Mouse (Mus musculus) limb, embryonic 11.5 days (tissue): ENCODE data around the gene Gm14391. TPM values are rescaled to one million over a fixed set of nuclear protein-coding genes. Genes with fewer than 3 reads are reported as not detected.
"Not testable (repeated sequence)": the region's sequence is repeated elsewhere in the genome, so short reads cannot be mapped to it uniquely, and the experiment has no call there.

Source experiments
- ATAC-seq: fragments of 200-750 bp; cut with Nextera tagmentation; 2 replicates; pipeline ENCODE4 v1.8.0; 2017; ENCODE audit warnings: low read depth; ENCODE audit not compliant: insufficient number of reproducible peaks, low FRiP score, low TSS enrichment
- DNase-seq: peaks from one replicate; pipeline ENCODE4 v3.0.0-alpha.2; 2015; ENCODE audit warnings: low spot score
- H3K27ac ChIP-seq: fragments of 300-500 bp; sonication (generic); replicated peaks from 2 replicates; pipeline ENCODE4 v1.5.1; 2014; ENCODE audit warnings: low read depth, mild to moderate bottlenecking, low read length
- H3K27me3 ChIP-seq: fragments of 300-500 bp; sonication (generic); 2 replicates; pipeline ENCODE4 v1.6.1; 2014; ENCODE audit warnings: mild to moderate bottlenecking, low read length, mixed read lengths; ENCODE audit not compliant: control insufficient read depth, insufficient read depth
- H3K36me3 ChIP-seq: fragments of 300-500 bp; sonication (generic); 2 replicates; pipeline ENCODE4 v1.6.1; 2014; ENCODE audit warnings: mild to moderate bottlenecking, low read length, moderate library complexity, mixed read lengths; ENCODE audit not compliant: control insufficient read depth, insufficient read depth
- H3K4me1 ChIP-seq: fragments of 300-500 bp; sonication (generic); 2 replicates; pipeline ENCODE4 v1.6.1; 2014; ENCODE audit warnings: low read length, mixed read lengths; ENCODE audit not compliant: control insufficient read depth, insufficient read depth
- H3K4me2 ChIP-seq: fragments of 300-500 bp; sonication (generic); 2 replicates; pipeline ENCODE4 v1.6.1; 2014; ENCODE audit warnings: low read depth, mild to moderate bottlenecking, moderate library complexity; ENCODE audit not compliant: severe bottlenecking
- H3K4me3 ChIP-seq: fragments of 300-500 bp; sonication (generic); 2 replicates; pipeline ENCODE4 v1.5.1; 2014; ENCODE audit warnings: low read depth, low read length
- H3K9ac ChIP-seq: fragments of 300-500 bp; sonication (generic); 2 replicates; pipeline ENCODE4 v1.6.1; 2014; ENCODE audit warnings: mild to moderate bottlenecking, low read length
- H3K9me3 ChIP-seq: fragments of 300-500 bp; sonication (generic); 2 replicates; pipeline ENCODE4 v1.6.1; 2016; ENCODE audit warnings: low read length; ENCODE audit not compliant: control insufficient read depth
- WGBS: fragments of 180-500 bp; shearing (Covaris S2); extraction: QIAGEN DNeasy Blood & Tissue Kit; methylation state at CpG from one replicate; pipeline ENCODE4 v1.1.7; 2014; 5-methylcytosine and 5-hydroxymethylcytosine counted together
- polyA plus RNA-seq: library from polyadenylated mRNA; unstranded; fragments of >200 nt; fragmentation: Nextera tagmentation; extraction: Ambion mirVana; gene quantifications from 2 replicates; pipeline ENCODE4 v1.2.1, GENCODE M21; 2014

The Gm14391 gene
- polyA plus RNA-seq, 1 experiment from 2014 or later, result 10.9 TPM

DNA sequence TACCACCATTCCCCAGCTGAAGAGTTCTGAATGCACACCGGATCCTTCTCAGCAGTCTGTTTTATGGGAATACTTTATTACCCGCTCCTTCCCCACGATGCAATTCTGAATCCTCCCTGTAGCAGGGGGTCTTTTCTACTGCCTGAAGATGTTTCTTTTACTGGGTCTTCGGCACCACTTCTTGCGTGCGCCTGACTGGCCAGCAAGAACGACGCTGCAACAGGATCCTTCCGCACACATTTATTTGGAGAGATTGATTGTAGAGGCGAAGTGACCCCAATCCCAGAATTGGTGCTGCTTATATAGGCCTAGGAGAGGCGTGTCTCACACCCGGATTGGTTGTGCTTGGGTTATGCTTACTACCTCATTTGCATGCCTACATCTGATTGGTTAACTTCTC is 41.6 kb downstream of the Gm14391 start:
- not testable (repeated sequence) for DNase-seq, H3K4me3 ChIP-seq, H3K4me2 ChIP-seq, ATAC-seq, H3K27me3 ChIP-seq, H3K36me3 ChIP-seq, H3K27ac ChIP-seq, H3K4me1 ChIP-seq, H3K9me3 ChIP-seq, H3K9ac ChIP-seq
- WGBS, result 92% methylated on average over 12 of the region's 12 CpGs

DNA sequence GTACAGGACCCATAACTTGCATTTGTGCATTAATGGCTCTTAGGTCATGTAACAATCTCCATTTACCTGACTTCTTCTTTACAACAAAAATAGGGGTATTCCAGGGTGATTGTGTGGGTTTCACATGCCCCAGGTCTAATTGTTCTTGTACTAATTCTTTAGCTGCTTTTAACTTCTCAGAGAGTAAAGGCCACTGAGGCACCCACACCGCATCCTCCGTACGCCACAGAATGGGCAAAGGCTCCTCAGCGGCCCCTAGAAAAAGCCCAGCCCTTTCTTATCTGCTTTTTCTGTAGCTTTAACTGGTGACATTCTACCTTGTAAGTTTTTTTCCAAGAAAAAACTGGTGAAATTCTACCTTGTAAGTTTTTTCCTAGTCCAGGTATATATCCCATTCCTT is 45.3 kb downstream of the Gm14391 start:
- H3K4me3 ChIP-seq, ATAC-seq, H3K9me3 ChIP-seq, H3K4me1 ChIP-seq, H3K27me3 ChIP-seq, H3K4me2 ChIP-seq, H3K9ac ChIP-seq, DNase-seq, H3K27ac ChIP-seq, H3K36me3 ChIP-seq: not testable (repeated sequence)
- WGBS, result 86% methylated on average over 4 of the region's 4 CpGs

DNA sequence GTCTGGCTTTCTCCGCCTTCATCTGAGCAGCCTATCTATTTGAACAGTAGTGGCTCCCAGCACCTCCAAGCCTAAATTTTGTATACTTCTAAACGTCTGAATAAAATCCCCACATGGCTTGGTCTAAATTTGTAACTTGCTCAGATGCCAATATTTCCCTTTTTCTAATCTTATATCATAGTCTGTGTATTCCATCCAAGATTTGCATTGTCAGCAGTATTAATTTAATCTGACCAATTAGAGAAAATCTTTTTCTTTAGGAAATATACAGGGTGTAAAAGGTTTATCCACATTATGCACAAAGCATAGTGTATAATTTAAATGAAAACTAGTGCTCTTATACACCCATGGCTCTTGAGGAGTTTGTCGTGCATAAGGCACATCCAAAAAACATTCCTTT is 48.1 kb downstream of the Gm14391 start:
- no peak for ATAC-seq
- Histone ChIP-seq H3K4me1 (no peaks in the 10 kb centered on the region), H3K27ac (no peak overlapping the region), H3K4me3 (no peak overlapping the region), H3K27me3 (no peaks in the 10 kb centered on the region), H3K9ac (no peak overlapping the region), H3K4me2 (no peak overlapping the region), H3K9me3 (no peaks in the 10 kb centered on the region), H3K36me3 (no peaks in the 10 kb centered on the region)
- 89% methylated on average over 3 of the region's 3 CpGs for whole genome bisulfite sequencing
- DNase-seq, result no peak

DNA sequence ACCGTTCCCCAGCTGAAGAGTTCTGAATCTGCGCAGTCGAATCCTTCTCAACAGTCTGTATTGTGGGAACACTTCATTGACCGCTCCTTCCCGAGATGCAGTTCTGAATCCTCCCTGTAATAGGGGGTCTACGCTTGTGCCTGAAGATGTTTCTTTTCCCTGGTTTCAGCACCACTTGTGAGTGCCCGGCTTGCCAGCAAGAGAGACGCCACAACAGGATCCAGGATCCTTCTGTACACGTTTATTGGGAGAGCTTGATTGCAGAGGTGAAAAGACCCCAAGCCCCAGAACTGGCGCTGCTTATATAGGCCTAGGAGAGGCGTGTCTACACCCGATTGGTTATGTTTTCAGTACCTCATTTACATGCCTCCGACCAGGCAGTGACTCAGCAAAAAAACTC is 50.0 kb downstream of the Gm14391 start:
- Histone ChIP-seq H3K4me1 (no peaks in the 10 kb centered on the region), H3K27ac (no peak overlapping the region), H3K9ac (no peak overlapping the region), H3K9me3 (no peaks in the 10 kb centered on the region), H3K4me3 (no peak overlapping the region), H3K4me2 (no peak overlapping the region), H3K27me3 (no peaks in the 10 kb centered on the region), H3K36me3 (no peaks in the 10 kb centered on the region)
- 90% methylated on average over 13 of the region's 13 CpGs for WGBS
- ATAC-seq (no peak), DNase-seq (no peak)

DNA sequence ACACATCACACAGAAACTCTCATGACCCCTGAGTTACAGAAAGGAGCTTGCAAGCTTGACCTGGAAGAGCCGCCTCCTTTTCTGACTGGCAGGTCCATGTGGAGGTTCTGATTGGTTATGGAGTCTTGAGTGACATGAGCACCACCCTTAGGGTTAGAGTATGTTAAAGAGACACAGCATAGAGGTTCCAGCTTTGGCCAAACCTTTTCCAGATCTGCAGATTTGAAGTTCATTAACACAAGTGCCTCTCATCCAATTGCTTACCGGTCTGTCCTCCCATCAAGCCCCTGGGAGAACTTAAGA is 64.8 kb downstream of the Gm14391 start, which contains the start of gene Gm14399:
TSS of gene Gm14399 (minus strand) at position 20 of the 303 bp plus-strand sequence.
- H3K9ac ChIP-seq, H3K4me1 ChIP-seq, H3K9me3 ChIP-seq, H3K27ac ChIP-seq, ATAC-seq, DNase-seq, H3K36me3 ChIP-seq, H3K27me3 ChIP-seq: not testable (repeated sequence)
- Histone ChIP-seq H3K4me3 (peak within 1 kb of the TSS; percentile 33), H3K4me2 (peak within 1 kb of the TSS; percentile 27)
- 15% methylated on average over 1 of the region's 2 CpGs for WGBS

DNA sequence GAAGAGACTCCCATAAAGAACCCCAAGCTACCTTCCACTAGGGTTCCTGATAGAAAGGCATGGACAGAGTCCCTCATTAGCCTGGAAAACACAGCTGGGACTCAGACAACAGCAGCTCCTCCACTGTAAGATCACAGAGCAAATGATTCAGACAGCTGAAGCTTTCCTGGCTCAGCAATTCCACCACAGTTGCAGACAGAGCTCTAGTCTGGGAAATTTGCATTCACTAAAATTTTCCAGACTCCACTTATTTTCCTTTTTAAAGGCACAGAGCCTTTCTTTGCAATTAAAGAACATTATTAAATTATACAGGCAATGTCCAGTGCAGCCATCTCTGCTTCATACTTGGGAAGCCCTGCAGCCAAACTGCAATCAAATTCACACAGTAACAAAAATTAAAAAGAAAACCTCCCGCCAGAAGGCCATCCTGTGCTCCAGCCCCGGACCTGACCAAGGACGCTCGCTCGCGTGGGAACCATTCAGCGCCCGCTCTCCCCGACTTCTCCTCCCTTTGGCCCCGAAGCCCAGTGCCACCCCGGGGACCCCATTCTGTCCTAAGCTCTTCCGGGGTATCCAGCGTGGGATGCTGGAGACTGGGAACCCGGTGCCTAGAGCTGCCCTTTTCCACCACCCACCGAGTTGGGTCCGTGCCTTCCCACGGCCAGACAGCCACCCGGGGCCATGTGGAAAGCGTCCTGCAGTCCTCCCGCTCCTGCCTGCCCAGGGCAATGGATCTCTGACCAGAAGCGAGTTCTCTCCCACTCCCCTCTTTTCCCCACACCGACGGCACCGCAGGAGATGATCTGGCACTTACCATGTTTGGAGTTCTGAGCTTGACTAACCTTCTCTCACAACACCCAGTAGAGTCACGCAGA is 65.4 kb downstream of the Gm14391 start:
- not testable (repeated sequence) for H3K9me3 ChIP-seq, H3K36me3 ChIP-seq, ATAC-seq, H3K27ac ChIP-seq, H3K27me3 ChIP-seq, H3K9ac ChIP-seq, H3K4me1 ChIP-seq
- Histone ChIP-seq H3K4me2 (peak overlapping the region; percentile 27), H3K4me3 (peak overlapping the region; percentile 33)
- DNase-seq, result peak; percentile 22
- 7% methylated on average over 23 of the region's 25 CpGs for WGBS

Other genes with a start within 250 kb of the Gm14391 start
- not detected in 2 replicates for gene Gm14444, start 196.7 kb downstream of the Gm14391 start, polyA plus RNA-seq
- gene Gm14393, start 139.1 kb downstream of the Gm14391 start, polyA plus RNA-seq, result 0.36 and 0.60 TPM in 2 replicates
- 7.5 and 8.3 TPM in 2 replicates for gene Gm14399, start 64.9 kb downstream of the Gm14391 start, polyA plus RNA-seq
- 1.2 and 1.3 TPM in 2 replicates for gene Gm14443, start 31.0 kb downstream of the Gm14391 start, polyA plus RNA-seq
- 3.3 and 5.3 TPM in 2 replicates for gene Gm14440, start 68.2 kb upstream of the Gm14391 start, polyA plus RNA-seq
- 24.6 and 26.1 TPM in 2 replicates for gene Gm4631, start 131.3 kb upstream of the Gm14391 start, polyA plus RNA-seq
- 5.0 and 5.6 TPM in 2 replicates for gene Zfp968, start 165.5 kb upstream of the Gm14391 start, polyA plus RNA-seq
- 15.7 and 16.0 TPM in 2 replicates for gene Gm4724, start 228.9 kb upstream of the Gm14391 start, polyA plus RNA-seq